Comparison of ENCODE assay signal across 8 mouse cellular contexts in genomic region chr16:93615118-93615870, GRCm38 (mm10). TPM values are rescaled to one million over a fixed set of nuclear protein-coding genes. Genes with fewer than 3 reads are reported as not detected.
A peak's percentile ranks its signal among the peaks of the same experiment; 100 is the strongest.
DNase-seq lines count a peak whose midpoint lies in the region; ATAC-seq lines count a peak whose summit lies in the region.

No protein-coding gene starts in this region.

- no peak overlapping the region for H3K27ac ChIP-seq in heart, embryonic 10.5 days
- H3K27ac ChIP-seq in stomach, embryonic 16.5 days (ENCODE audit: low read length) = no peak overlapping the region

- intact Hi-C loops in heart, postnatal 25 days (cut with DNase I) = loop anchor here (10.0 kb wide), 1 partner anchor 150 kb away; no protein-coding TSS in a partner anchor

- H3K36me3 ChIP-seq in heart, embryonic 10.5 days = 0 out of 2 replicates have a peak, but pooled peaks cover 4% of the 10 kb centered on the region
- no peaks in the 10 kb centered on the region for H3K36me3 ChIP-seq in stomach, embryonic 16.5 days (ENCODE audit: control insufficient read depth, insufficient read depth, low read length)

- H3K4me1 ChIP-seq in heart, embryonic 10.5 days = no peaks in the 10 kb centered on the region
- H3K4me1 ChIP-seq in stomach, embryonic 16.5 days (ENCODE audit: control insufficient read depth, insufficient read depth, low read length) = no peaks in the 10 kb centered on the region

- no peak overlapping the region for H3K9ac ChIP-seq in stomach, embryonic 16.5 days (ENCODE audit: low read length)

- no peak overlapping the region for H3K4me3 ChIP-seq in heart, embryonic 10.5 days
- no peak overlapping the region for H3K4me3 ChIP-seq in stomach, embryonic 16.5 days (replicated peaks; ENCODE audit: low read length)

- H3K4me2 ChIP-seq in stomach, embryonic 16.5 days (ENCODE audit: low read depth, low read length) = no peak overlapping the region

- DNase-seq in heart, adult 18-20 months = peak; percentile 56 to 85
- no peak for DNase-seq in heart, postnatal 25 days (ENCODE audit: low spot score)
- peak; percentile 23 for DNase-seq in Muller cell, postnatal 12 days (ENCODE audit: inconsistent ontology term)
- peak; percentile 45 for DNase-seq in cerebellum, adult 9-11 months
- DNase-seq in heart, embryonic 10.5 days (ENCODE audit: low spot score) = peak; percentile 85
- peak; percentile 51 to 75 for DNase-seq in layer of hippocampus, postnatal 25 days (ENCODE audit: extremely low spot score in 1 of 2, low spot score in 1 of 2)

- no peaks in the 10 kb centered on the region for H3K27me3 ChIP-seq in heart, embryonic 10.5 days (ENCODE audit: insufficient read depth, poor library complexity, severe bottlenecking)
- H3K27me3 ChIP-seq in stomach, embryonic 16.5 days (ENCODE audit: control insufficient read depth, insufficient read depth, low read length) = no peaks in the 10 kb centered on the region

- peak; percentile 95 for ATAC-seq in megakaryocyte-erythroid progenitor cell, adult 5-6 weeks (replicated peaks; ENCODE audit: low FRiP score, low TSS enrichment, poor library complexity, severe bottlenecking)
- ATAC-seq in stomach, embryonic 16.5 days (ENCODE audit: insufficient read depth, low FRiP score) = peak; percentile 94

- WGBS in heart, embryonic 10.5 days = 33% methylated on average over 5 of the region's 5 CpGs
- 25% methylated on average over 5 of the region's 5 CpGs for WGBS in stomach, embryonic 16.5 days

- no peaks in the 10 kb centered on the region for H3K9me3 ChIP-seq in heart, embryonic 10.5 days
- H3K9me3 ChIP-seq in stomach, embryonic 16.5 days (replicated peaks; ENCODE audit: control insufficient read depth, low read length) = no peaks in the 10 kb centered on the region

RNA-seq across cellular contexts. Expression of gene Cbr1, which starts 9.6 kb away (rescaled TPM):
- 10 to 100 TPM; 32.0 to 34.9 TPM for total RNA-seq in heart, adult 18-20 months (2021)
- 10 to 100 TPM; 26.1 to 27.5 TPM for total RNA-seq in heart, postnatal 25 days (2021)
- polyA plus RNA-seq in heart, embryonic 10.5 days (2016; fragmentation: Nextera tagmentation; extraction: Ambion mirVana) = 51.5 and 71.7 TPM in 2 replicates
- 10 to 100 TPM; 67.9 to 76.2 TPM for total RNA-seq in layer of hippocampus, postnatal 25 days (2021)
- 34.1 and 55.4 TPM in 2 replicates for total RNA-seq in megakaryocyte-erythroid progenitor cell, adult 5-6 weeks (2014; fragmentation: Nextera tagmentation)
- 45.6 and 49.8 TPM in 2 replicates for total RNA-seq in megakaryocyte-erythroid progenitor cell, adult 5-6 weeks (2017)
- 149 and 167 TPM in 2 replicates for polyA plus RNA-seq in stomach, embryonic 16.5 days (2015; fragmentation: Nextera tagmentation; extraction: Ambion mirVana)

RNA-seq across cellular contexts. Expression of gene Setd4, which starts 11.4 kb away (rescaled TPM):
- total RNA-seq in heart, adult 18-20 months (2021) = 1 to 10 TPM; 2.0 to 2.5 TPM
- 1 to 10 TPM; 1.5 TPM for total RNA-seq in heart, postnatal 25 days (2021)
- polyA plus RNA-seq in heart, embryonic 10.5 days (2016; fragmentation: Nextera tagmentation; extraction: Ambion mirVana) = 8.1 and 12.1 TPM in 2 replicates
- total RNA-seq in layer of hippocampus, postnatal 25 days (2021) = 10 to 100 TPM in 1 of 2 experiments, 1 to 10 TPM in 1; 7.0 to 11.6 TPM
- total RNA-seq in megakaryocyte-erythroid progenitor cell, adult 5-6 weeks (2014; fragmentation: Nextera tagmentation) = 29.7 and 31.6 TPM in 2 replicates
- total RNA-seq in megakaryocyte-erythroid progenitor cell, adult 5-6 weeks (2017) = 12.9 and 13.7 TPM in 2 replicates
- polyA plus RNA-seq in stomach, embryonic 16.5 days (2015; fragmentation: Nextera tagmentation; extraction: Ambion mirVana) = 10.7 and 11.8 TPM in 2 replicates

RNA-seq across cellular contexts. Expression of gene Gm5678, which starts 12.6 kb away (rescaled TPM):
- total RNA-seq in heart, adult 18-20 months (2021) = 1 to 10 TPM in 1 of 2 experiments, under 1 TPM in 1; 0.95 to 1.7 TPM
- total RNA-seq in heart, postnatal 25 days (2021) = 1 to 10 TPM in 1 of 2 experiments, under 1 TPM in 1; 0.67 to 1.1 TPM
- polyA plus RNA-seq in heart, embryonic 10.5 days (2016; fragmentation: Nextera tagmentation; extraction: Ambion mirVana) = not detected in 2 replicates
- total RNA-seq in layer of hippocampus, postnatal 25 days (2021) = 1 to 10 TPM; 3.5 to 3.6 TPM
- total RNA-seq in megakaryocyte-erythroid progenitor cell, adult 5-6 weeks (2014; fragmentation: Nextera tagmentation) = not detected in 2 replicates
- total RNA-seq in megakaryocyte-erythroid progenitor cell, adult 5-6 weeks (2017) = not detected in 2 replicates
- polyA plus RNA-seq in stomach, embryonic 16.5 days (2015; fragmentation: Nextera tagmentation; extraction: Ambion mirVana) = 0.25 and 0.34 TPM in 2 replicates
